Mouse (Mus musculus) ES-E14 (cell line): ENCODE results near the gene Gnai2.

Experiments
- CHD2 ChIP-seq: IDR thresholded peaks from 2 replicates; pipeline ENCODE4 v1.6.1; 2014; ENCODE audit warnings: mild to moderate bottlenecking, low read depth, low read length, inconsistent platforms
- ZC3H11A ChIP-seq: IDR thresholded peaks from 2 replicates; pipeline ENCODE4 v1.6.1; 2012; ENCODE audit warnings: low read depth, mild to moderate bottlenecking, inconsistent platforms, low read length, borderline replicate concordance
- ZNF384 ChIP-seq: IDR thresholded peaks from 2 replicates; pipeline ENCODE4 v1.6.1; 2012; ENCODE audit warnings: low read depth, low read length, inconsistent platforms

- TF ChIP-seq CHD2 (no peak), ZNF384 (no peak), ZC3H11A (no peak)
Measured at GRCm38 (mm10) chr9:107633661-107634405, 1.3 kb downstream of the Gnai2 start.
